Mouse (Mus musculus) forebrain, embryonic 15.5 days (tissue): ENCODE data around the gene Slc17a1. TPM values are rescaled to one million over a fixed set of nuclear protein-coding genes. Genes with fewer than 3 reads are reported as not detected.

Experiments
- ATAC-seq: fragments of 200-750 bp; cut with Nextera tagmentation; replicated peaks from 2 replicates; pipeline ENCODE4 v1.8.0; 2017; ENCODE audit warnings: mild to moderate bottlenecking, moderate TSS enrichment, moderate library complexity
- H3K27ac ChIP-seq: fragments of 300-500 bp; sonication (generic); replicated peaks from 2 replicates; pipeline ENCODE4 v1.5.1; 2015; ENCODE audit warnings: mild to moderate bottlenecking, inconsistent platforms
- H3K27me3 ChIP-seq: fragments of 300-500 bp; sonication (generic); 2 replicates; pipeline ENCODE4 v1.6.1; 2015; ENCODE audit warnings: inconsistent platforms
- H3K36me3 ChIP-seq: fragments of 300-500 bp; sonication (generic); 2 replicates; pipeline ENCODE4 v1.6.1; 2015; ENCODE audit warnings: mild to moderate bottlenecking, inconsistent platforms
- H3K4me1 ChIP-seq: fragments of 300-500 bp; sonication (generic); 2 replicates; pipeline ENCODE4 v1.6.1; 2015; ENCODE audit warnings: inconsistent platforms
- H3K4me2 ChIP-seq: fragments of 300-500 bp; sonication (generic); replicated peaks from 2 replicates; pipeline ENCODE4 v1.6.1; 2015; ENCODE audit warnings: mild to moderate bottlenecking, inconsistent platforms
- H3K4me3 ChIP-seq: fragments of 300-500 bp; sonication (generic); 2 replicates; pipeline ENCODE4 v1.5.1; 2015; ENCODE audit warnings: mild to moderate bottlenecking, inconsistent platforms
- H3K9ac ChIP-seq: fragments of 300-500 bp; sonication (generic); replicated peaks from 2 replicates; pipeline ENCODE4 v1.6.1; 2015; ENCODE audit warnings: mild to moderate bottlenecking, inconsistent platforms
- H3K9me3 ChIP-seq: fragments of 300-500 bp; sonication (generic); 2 replicates; pipeline ENCODE4 v1.6.1; 2016; ENCODE audit warnings: inconsistent platforms
- WGBS: fragments of 180-500 bp; shearing (Covaris S2); methylation state at CpG from one replicate; pipeline ENCODE4 v1.1.7; 2015; ENCODE audit warnings: mixed read lengths; 5-methylcytosine and 5-hydroxymethylcytosine counted together
- polyA plus RNA-seq: library from polyadenylated mRNA; unstranded; fragments of >200 nt; fragmentation: Nextera tagmentation; extraction: Ambion mirVana; gene quantifications from 2 replicates; pipeline ENCODE4 v1.2.1, GENCODE M21; 2015

Gene Slc17a1
- polyA plus RNA-seq, result not detected in 2 replicates

- Histone ChIP-seq H3K9me3 (no peaks in the 10 kb centered on the region), H3K9ac (no peak within 1 kb of the TSS), H3K4me3 (no peak within 1 kb of the TSS), H3K36me3 (no peaks in the 10 kb centered on the region), H3K27me3 (no peaks in the 10 kb centered on the region), H3K4me2 (no peak within 1 kb of the TSS), H3K4me1 (no peaks in the 10 kb centered on the region), H3K27ac (no peak within 1 kb of the TSS)
- no peak for ATAC-seq
- WGBS, result 78% methylated on average over 7 of the region's 7 CpGs
These were observed at the start of gene Slc17a1 for GRCm38 (mm10) chr13:23867405-23867804. Gene Slc17a1 (plus strand): TSS chr13:23867750.

DNA sequence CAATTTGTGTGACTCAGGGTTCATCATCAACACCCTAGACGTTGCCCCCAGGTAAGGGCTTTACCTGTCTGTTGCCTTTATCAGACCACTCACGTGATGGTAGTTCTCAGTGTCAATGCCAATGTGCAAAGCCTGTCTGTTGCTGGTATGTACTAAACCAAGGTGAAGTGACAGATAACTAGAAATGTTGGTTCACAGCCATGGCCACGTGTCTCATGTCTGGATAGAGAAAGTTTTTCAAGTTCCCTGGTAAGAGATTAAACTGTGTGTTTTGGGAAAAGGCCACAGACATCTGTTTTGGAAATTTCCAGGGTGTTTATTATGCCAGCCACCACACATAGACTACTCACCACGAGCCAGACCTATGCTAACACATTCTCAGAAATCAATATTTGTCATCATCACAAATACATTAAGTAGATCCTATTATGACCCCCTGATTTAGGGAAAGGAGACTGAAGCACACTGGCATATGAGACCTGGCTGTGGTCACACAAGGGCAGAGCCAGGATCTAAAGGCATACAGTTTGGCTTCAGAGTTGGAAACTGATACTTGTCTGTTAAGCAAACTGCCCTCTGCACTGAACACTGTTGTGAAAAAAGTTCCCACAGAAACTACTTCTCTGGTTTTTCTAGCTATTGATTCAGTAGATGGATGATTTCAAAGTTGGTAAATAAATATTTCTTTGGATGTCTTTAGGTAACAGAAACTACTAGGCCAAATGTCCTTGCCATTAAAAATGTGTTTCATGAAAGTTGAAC, 47.2 kb upstream of the Slc17a1 start:
- Histone ChIP-seq H3K9ac (no peak overlapping the region), H3K36me3 (no peaks in the 10 kb centered on the region), H3K27me3 (no peaks in the 10 kb centered on the region), H3K4me1 (no peaks in the 10 kb centered on the region), H3K27ac (no peak overlapping the region), H3K4me2 (no peak overlapping the region), H3K4me3 (no peak overlapping the region), H3K9me3 (no peaks in the 10 kb centered on the region)
- ATAC-seq, result no peak
- 75% methylated on average over 4 of the region's 4 CpGs for WGBS

DNA sequence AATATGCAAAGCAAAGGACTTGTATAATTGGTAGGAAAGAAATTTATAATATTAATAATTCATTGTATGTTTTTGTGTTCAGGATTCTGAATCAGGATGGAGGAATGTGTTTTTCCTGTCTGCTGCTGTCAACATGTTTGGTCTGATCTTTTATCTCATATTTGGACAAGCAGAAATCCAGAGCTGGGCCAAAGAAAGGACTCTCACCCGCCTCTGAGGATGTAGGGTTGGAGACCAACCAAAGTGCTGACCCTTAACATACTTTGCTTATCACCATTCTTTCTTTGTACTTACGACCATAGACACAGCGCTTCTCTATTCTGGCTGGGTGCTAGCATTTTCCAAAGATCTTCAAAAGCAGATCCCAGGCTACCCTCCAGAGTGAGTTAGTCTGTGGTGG, 45.3 kb upstream of the Slc17a1 start:
- Histone ChIP-seq H3K36me3 (no peaks in the 10 kb centered on the region), H3K27me3 (no peaks in the 10 kb centered on the region), H3K27ac (no peak overlapping the region), H3K9ac (no peak overlapping the region), H3K4me2 (no peak overlapping the region), H3K4me1 (no peaks in the 10 kb centered on the region), H3K9me3 (no peaks in the 10 kb centered on the region), H3K4me3 (no peak overlapping the region)
- no peak for ATAC-seq
- WGBS, result 85% methylated on average over 3 of the region's 3 CpGs

GRCm38 (mm10) chr13:23826606-23827005, 40.9 kb upstream of the Slc17a1 start:
- Histone ChIP-seq H3K9ac (no peak overlapping the region), H3K36me3 (no peaks in the 10 kb centered on the region), H3K4me1 (no peaks in the 10 kb centered on the region), H3K4me3 (no peak overlapping the region), H3K4me2 (no peak overlapping the region), H3K27ac (no peak overlapping the region), H3K27me3 (no peaks in the 10 kb centered on the region), H3K9me3 (no peaks in the 10 kb centered on the region)
- no peak for ATAC-seq
- 73% methylated on average over 3 of the region's 3 CpGs for WGBS

- no peaks in the 10 kb centered on the region for H3K36me3 ChIP-seq
- H3K27me3 ChIP-seq, result no peaks in the 10 kb centered on the region
- H3K4me3 ChIP-seq, result no peak overlapping the region
- no peaks in the 10 kb centered on the region for H3K9me3 ChIP-seq
- no peak for ATAC-seq
- H3K9ac ChIP-seq, result no peak overlapping the region
- H3K4me2 ChIP-seq, result no peak overlapping the region
- no peaks in the 10 kb centered on the region for H3K4me1 ChIP-seq
- no peak overlapping the region for H3K27ac ChIP-seq
- 18% methylated on average over 6 of the region's 6 CpGs for WGBS
These were observed 34.5 kb upstream of the Slc17a1 start for GRCm38 (mm10) chr13:23833053-23833452.

- no peak overlapping the region for H3K27ac ChIP-seq
- H3K27me3 ChIP-seq, result no peaks in the 10 kb centered on the region
- no peak for ATAC-seq
- no peak overlapping the region for H3K4me3 ChIP-seq
- H3K4me1 ChIP-seq, result no peaks in the 10 kb centered on the region
- no peak overlapping the region for H3K4me2 ChIP-seq
- WGBS, result 86% methylated on average over 5 of the region's 5 CpGs
- no peak overlapping the region for H3K9ac ChIP-seq
- H3K9me3 ChIP-seq, result no peaks in the 10 kb centered on the region
- H3K36me3 ChIP-seq, result no peaks in the 10 kb centered on the region
These were observed 32.7 kb upstream of the Slc17a1 start for GRCm38 (mm10) chr13:23834836-23835235.

DNA sequence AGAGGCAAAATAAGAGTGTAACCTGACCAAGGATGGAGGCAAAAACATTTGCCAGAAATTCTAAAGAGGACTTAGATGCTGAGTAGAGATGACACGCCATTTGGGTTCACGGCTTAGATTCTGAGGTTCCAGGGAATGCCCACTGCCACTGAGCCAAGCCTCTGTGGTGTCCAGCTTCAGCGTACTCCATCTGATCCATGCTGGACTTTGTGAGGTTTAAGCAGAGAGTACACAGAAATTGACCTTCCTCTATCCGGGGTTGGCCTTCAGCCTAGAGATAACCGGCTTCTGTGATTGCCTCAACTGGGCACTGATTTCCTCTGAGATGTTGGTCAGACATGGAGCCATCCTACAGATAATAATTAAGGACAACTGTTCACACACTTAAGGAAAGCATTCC, 30.9 kb upstream of the Slc17a1 start:
- 93% methylated on average over 5 of the region's 5 CpGs for whole genome bisulfite sequencing
- H3K9me3 ChIP-seq, result no peaks in the 10 kb centered on the region
- no peaks in the 10 kb centered on the region for H3K36me3 ChIP-seq
- no peak overlapping the region for H3K4me2 ChIP-seq
- no peak overlapping the region for H3K27ac ChIP-seq
- H3K27me3 ChIP-seq, result no peaks in the 10 kb centered on the region
- H3K4me3 ChIP-seq, result no peak overlapping the region
- ATAC-seq, result no peak
- no peak overlapping the region for H3K9ac ChIP-seq
- no peaks in the 10 kb centered on the region for H3K4me1 ChIP-seq

DNA sequence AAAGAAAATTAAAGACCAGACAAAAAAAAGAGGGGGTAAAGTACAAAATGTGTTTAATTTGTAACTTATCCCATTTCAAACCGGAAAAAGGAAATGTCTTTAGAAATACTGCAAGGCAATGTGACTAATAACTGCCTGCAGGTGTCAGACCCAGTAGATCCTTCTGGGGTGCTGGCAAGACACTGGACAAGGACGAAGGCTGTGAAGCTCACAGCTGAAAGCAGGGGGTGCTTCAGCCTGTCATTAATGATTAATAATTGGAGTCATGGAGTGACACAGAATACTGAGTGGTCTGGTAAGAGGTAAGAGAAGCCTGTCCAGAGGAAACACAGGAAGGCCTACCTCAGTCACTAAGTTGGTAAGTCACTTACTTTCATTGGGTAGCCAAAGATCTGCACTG, 28.2 kb upstream of the Slc17a1 start, which contains the start of gene Slc17a3:
Gene Slc17a3, plus strand, starts transcription at position 127 of the 400 bp plus-strand sequence.
- no peak for ATAC-seq
- Histone ChIP-seq H3K4me2 (no peak within 1 kb of the TSS), H3K4me3 (no peak within 1 kb of the TSS), H3K27ac (no peak within 1 kb of the TSS), H3K36me3 (no peaks in the 10 kb centered on the region), H3K9me3 (no peaks in the 10 kb centered on the region), H3K27me3 (no peaks in the 10 kb centered on the region), H3K4me1 (no peaks in the 10 kb centered on the region), H3K9ac (no peak within 1 kb of the TSS)
- 84% methylated on average over 2 of the region's 2 CpGs for WGBS

DNA sequence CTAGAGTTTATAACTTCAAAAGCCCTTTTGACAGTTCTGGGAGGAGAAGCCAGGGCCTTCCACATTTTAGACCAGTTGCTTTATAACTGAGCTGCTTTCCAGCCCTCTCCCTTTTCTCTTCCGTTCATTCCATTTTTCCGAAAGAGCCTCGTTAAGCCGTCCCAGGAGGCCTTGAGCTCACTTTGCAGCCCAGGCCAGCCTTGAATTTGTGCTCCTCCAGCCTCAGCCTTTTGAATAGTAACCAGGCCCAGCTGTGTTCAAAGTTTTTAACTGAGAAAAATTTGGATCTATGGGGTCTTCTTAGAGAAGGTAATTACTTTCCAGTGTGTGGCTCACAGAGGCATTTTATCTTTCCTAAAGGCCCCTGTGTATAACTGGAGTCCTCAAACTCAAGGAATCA, 21.7 kb upstream of the Slc17a1 start:
- Histone ChIP-seq H3K4me3 (no peak overlapping the region), H3K27ac (no peak overlapping the region), H3K9ac (no peak overlapping the region), H3K36me3 (no peaks in the 10 kb centered on the region), H3K27me3 (no peaks in the 10 kb centered on the region), H3K4me1 (no peaks in the 10 kb centered on the region), H3K4me2 (no peak overlapping the region), H3K9me3 (no peaks in the 10 kb centered on the region)
- WGBS, result 33% methylated on average over 4 of the region's 4 CpGs
- ATAC-seq, result no peak

- Histone ChIP-seq H3K27me3 (no peaks in the 10 kb centered on the region), H3K36me3 (no peaks in the 10 kb centered on the region), H3K27ac (no peak overlapping the region), H3K4me1 (no peaks in the 10 kb centered on the region), H3K9ac (no peak overlapping the region), H3K4me2 (no peak overlapping the region), H3K9me3 (no peaks in the 10 kb centered on the region), H3K4me3 (no peak overlapping the region)
- WGBS, result 86% methylated on average over 2 of the region's 2 CpGs
- ATAC-seq, result no peak
These were observed 18.3 kb upstream of the Slc17a1 start for GRCm38 (mm10) chr13:23849299-23849698.

DNA sequence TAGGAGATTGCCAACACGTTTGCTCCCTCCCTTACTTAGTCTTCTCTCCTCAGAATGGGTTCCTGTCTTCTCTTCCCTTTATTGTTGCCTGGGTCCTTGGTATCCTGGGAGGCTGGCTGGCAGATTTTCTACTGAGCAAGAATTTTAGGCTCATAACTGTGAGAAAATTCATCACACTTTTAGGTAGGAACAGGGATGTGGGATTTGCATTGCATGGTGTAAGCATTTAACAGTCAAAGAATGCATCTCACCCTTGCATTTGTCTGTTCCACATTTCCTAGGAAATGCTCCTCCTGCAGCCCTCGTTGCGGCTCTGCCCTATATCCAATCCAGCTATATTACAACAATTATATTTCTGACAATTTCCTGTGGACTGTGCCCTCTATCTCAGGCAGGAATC, 11.1 kb upstream of the Slc17a1 start:
- H3K4me1 ChIP-seq, result no peaks in the 10 kb centered on the region
- no peak overlapping the region for H3K27ac ChIP-seq
- no peak overlapping the region for H3K4me3 ChIP-seq
- no peak overlapping the region for H3K9ac ChIP-seq
- no peaks in the 10 kb centered on the region for H3K36me3 ChIP-seq
- H3K27me3 ChIP-seq, result no peaks in the 10 kb centered on the region
- no peak overlapping the region for H3K4me2 ChIP-seq
- H3K9me3 ChIP-seq, result no peaks in the 10 kb centered on the region
- no peak for ATAC-seq
- WGBS, result 69% methylated on average over 3 of the region's 3 CpGs

GRCm38 (mm10) chr13:23861815-23862214, 5.7 kb upstream of the Slc17a1 start:
- Histone ChIP-seq H3K4me3 (no peak overlapping the region), H3K4me2 (no peak overlapping the region), H3K9ac (no peak overlapping the region), H3K36me3 (no peaks in the 10 kb centered on the region), H3K27me3 (no peaks in the 10 kb centered on the region), H3K9me3 (no peaks in the 10 kb centered on the region), H3K4me1 (no peaks in the 10 kb centered on the region), H3K27ac (no peak overlapping the region)
- ATAC-seq, result no peak

DNA sequence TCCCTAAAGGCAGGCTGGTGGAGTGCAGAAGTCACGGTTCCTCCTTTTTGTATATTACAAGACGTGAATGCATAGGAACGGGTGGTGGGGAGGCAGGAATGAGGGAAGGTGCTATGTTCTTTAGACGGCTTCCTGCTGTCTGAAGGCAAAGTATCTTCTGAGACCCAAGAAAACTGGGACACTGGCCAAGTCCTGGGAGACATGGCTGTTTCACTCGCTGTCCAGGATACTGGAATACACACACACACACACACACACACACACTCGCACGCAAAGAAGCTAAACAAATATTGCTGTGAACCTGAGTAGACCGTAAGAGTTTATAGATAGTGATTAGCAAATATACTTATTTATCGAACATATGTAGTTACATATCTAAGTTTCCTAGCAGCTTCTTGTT, 2.8 kb upstream of the Slc17a1 start:
- H3K4me2 ChIP-seq, result no peak overlapping the region
- H3K9ac ChIP-seq, result no peak overlapping the region
- H3K4me1 ChIP-seq, result no peaks in the 10 kb centered on the region
- H3K4me3 ChIP-seq, result no peak overlapping the region
- 83% methylated on average over 9 of the region's 9 CpGs for WGBS
- no peak overlapping the region for H3K27ac ChIP-seq
- H3K27me3 ChIP-seq, result no peaks in the 10 kb centered on the region
- no peak for ATAC-seq
- H3K9me3 ChIP-seq, result no peaks in the 10 kb centered on the region
- H3K36me3 ChIP-seq, result no peaks in the 10 kb centered on the region
